Mouse (Mus musculus) CH12.LX (cell line): ENCODE measurements around the gene Myl12a. TPM values are rescaled to one million over a fixed set of nuclear protein-coding genes. Genes with fewer than 3 reads are reported as not detected.

ENCODE experiments used
- DNase-seq: peaks from one replicate; pipeline ENCODE4 v3.0.0-alpha.2; 2013; ENCODE audit errors: extremely low read depth
- H3K27ac ChIP-seq: 2 replicates; pipeline ENCODE4 v1.5.1; 2012; ENCODE audit warnings: low read depth, mild to moderate bottlenecking, control low read depth, moderate library complexity; ENCODE audit not compliant: insufficient read depth
- H3K27me3 ChIP-seq: replicated peaks from 2 replicates; pipeline ENCODE3; 2012; ENCODE audit warnings: inconsistent platforms
- H3K36me3 ChIP-seq, 2 experiments: replicated peaks in 1 of 2; 2 replicates each; pipeline versions ENCODE3 to v1.6.1; 2012; ENCODE audit warnings: inconsistent platforms in 1 of 2, low read length in 1 of 2, mild to moderate bottlenecking in 1 of 2, mixed read lengths in 1 of 2, moderate library complexity in 1 of 2; ENCODE audit not compliant: control insufficient read depth in 1 of 2, insufficient read depth in 1 of 2
- H3K4me1 ChIP-seq, 2 experiments: 2 replicates each; pipeline ENCODE4 v1.6.1; 2012; ENCODE audit warnings: inconsistent platforms in 1 of 2, moderate library complexity in 1 of 2; ENCODE audit not compliant: insufficient read depth in 2 of 2, control insufficient read depth in 1 of 2
- H3K4me2 ChIP-seq: 2 replicates; pipeline ENCODE4 v1.6.1; 2012; ENCODE audit warnings: low read depth, mild to moderate bottlenecking, control low read depth; ENCODE audit not compliant: poor library complexity, insufficient read depth, severe bottlenecking
- H3K4me3 ChIP-seq, 3 experiments: fragments of 150-350 bp in 1 of 3; sonication (generic) in 1 of 3; replicated peaks in 1 of 3; 2 replicates each; pipeline versions ENCODE3 to v1.5.1; 2011 to 2012; ENCODE audit warnings: low read depth in 2 of 3, low read length in 2 of 3, mild to moderate bottlenecking in 2 of 3, moderate library complexity in 2 of 3, control low read depth in 1 of 3, improper control_type of control experiment in 1 of 3, inconsistent platforms in 1 of 3, mixed read lengths in 1 of 3; ENCODE audit not compliant: poor library complexity in 1 of 3
- H3K79me2 ChIP-seq: replicated peaks from 2 replicates; pipeline ENCODE4 v1.6.1; 2012; ENCODE audit warnings: mild to moderate bottlenecking, moderate library complexity; ENCODE audit not compliant: control insufficient read depth, poor library complexity, insufficient read depth, severe bottlenecking; ENCODE audit errors: extremely low read depth
- H3K9ac ChIP-seq: 2 replicates; pipeline ENCODE4 v1.6.1; 2012; ENCODE audit warnings: low read depth, mild to moderate bottlenecking, control low read depth, moderate library complexity; ENCODE audit not compliant: insufficient read depth
- H3K9me3 ChIP-seq: replicated peaks from 2 replicates; pipeline ENCODE3; 2012; ENCODE audit warnings: low read length, inconsistent platforms, mixed read lengths
- BHLHE40 ChIP-seq: IDR thresholded peaks from 2 replicates; pipeline ENCODE4 v1.6.1; 2011; ENCODE audit warnings: mild to moderate bottlenecking, low read depth, low read length, improper control_type of control experiment
- CHD1 ChIP-seq: IDR thresholded peaks from 2 replicates; pipeline ENCODE4 v1.6.1; 2012; ENCODE audit warnings: low read depth, low read length, improper control_type of control experiment, inconsistent platforms
- CHD2 ChIP-seq: IDR thresholded peaks from 2 replicates; pipeline ENCODE4 v1.6.1; 2011; ENCODE audit warnings: low read length, improper control_type of control experiment
- ETS1 ChIP-seq: conservative IDR thresholded peaks from 2 replicates; pipeline ENCODE4 v1.6.1; 2012; ENCODE audit warnings: low read depth, mild to moderate bottlenecking, inconsistent platforms, low read length, improper control_type of control experiment, moderate library complexity
- GABPA ChIP-seq: IDR thresholded peaks from 2 replicates; pipeline ENCODE4 v1.6.1; 2012; ENCODE audit warnings: low read depth, low read length, improper control_type of control experiment, inconsistent platforms; ENCODE audit not compliant: insufficient replicate concordance
- IRF4 ChIP-seq: IDR thresholded peaks from 2 replicates; pipeline ENCODE4 v1.6.1; 2014; ENCODE audit warnings: low read depth, mild to moderate bottlenecking, inconsistent platforms, low read length, improper control_type of control experiment
- JUN ChIP-seq: IDR thresholded peaks from 2 replicates; pipeline ENCODE4 v1.6.1; 2011; ENCODE audit warnings: low read depth, mild to moderate bottlenecking, low read length, improper control_type of control experiment, moderate library complexity; ENCODE audit not compliant: insufficient read depth
- JUND ChIP-seq: conservative IDR thresholded peaks from 2 replicates; pipeline ENCODE4 v1.6.1; 2011; ENCODE audit warnings: low read depth, low read length, improper control_type of control experiment
- MAFK ChIP-seq: IDR thresholded peaks from 2 replicates; pipeline ENCODE4 v1.6.1; 2011; ENCODE audit warnings: low read length, improper control_type of control experiment; ENCODE audit not compliant: insufficient replicate concordance
- MAX ChIP-seq: IDR thresholded peaks from 2 replicates; pipeline ENCODE4 v1.6.1; 2011; ENCODE audit warnings: low read length, improper control_type of control experiment
- MXI1 ChIP-seq: IDR thresholded peaks from 2 replicates; pipeline ENCODE4 v1.6.1; 2011; ENCODE audit warnings: mild to moderate bottlenecking, low read depth, low read length, improper control_type of control experiment
- POLR2AphosphoS2 ChIP-seq: IDR thresholded peaks from 2 replicates; pipeline ENCODE4 v1.6.1; 2011; ENCODE audit warnings: low read depth, low read length, improper control_type of control experiment
- SIN3A ChIP-seq: IDR thresholded peaks from 2 replicates; pipeline ENCODE4 v1.6.1; 2012; ENCODE audit warnings: low read length, improper control_type of control experiment, inconsistent platforms
- ZMIZ1 ChIP-seq: IDR thresholded peaks from 2 replicates; pipeline ENCODE4 v1.6.1; 2012; ENCODE audit warnings: low read depth, mild to moderate bottlenecking, inconsistent platforms, low read length, improper control_type of control experiment
- dilution Hi-C: fragments of 300-500 bp; cut with MboI; formaldehyde crosslinking; loops from 2 replicates; pipeline ENCODE4 v1.14.3; 2020; ENCODE audit warnings: low sequenced_read_pairs; ENCODE audit not compliant: extremely low pct_unique_long_range_greater_than_20kb, extremely low pct_ligation_motif_present
- in situ Hi-C: fragments of 300-500 bp; cut with MboI; formaldehyde crosslinking; loops from 3 replicates; pipeline ENCODE4 v1.14.3; 2019; ENCODE audit warnings: low sequenced_read_pairs, low pct_ligation_motif_present, low pct_unique_long_range_greater_than_20kb, mixed read lengths
- polyA plus RNA-seq: library from polyadenylated mRNA; unstranded; fragments of >175 nt; gene quantifications from 2 replicates; pipeline ENCODE4 v1.2.1, GENCODE M21; 2012; ENCODE audit warnings: low read depth; ENCODE audit not compliant: insufficient read length
- total RNA-seq, 2 experiments: library from RNA; depleted of rRNA; stranded (reverse); fragments of 300-350 nt in 1 of 2; fragments of >200 nt in 1 of 2; gene quantifications; 2 replicates each; pipeline ENCODE4 v1.2.3; 2012 to 2014

Myl12a gene
- total and polyA plus RNA-seq, 3 experiments = 163 to 285 (median 246) TPM

DNA sequence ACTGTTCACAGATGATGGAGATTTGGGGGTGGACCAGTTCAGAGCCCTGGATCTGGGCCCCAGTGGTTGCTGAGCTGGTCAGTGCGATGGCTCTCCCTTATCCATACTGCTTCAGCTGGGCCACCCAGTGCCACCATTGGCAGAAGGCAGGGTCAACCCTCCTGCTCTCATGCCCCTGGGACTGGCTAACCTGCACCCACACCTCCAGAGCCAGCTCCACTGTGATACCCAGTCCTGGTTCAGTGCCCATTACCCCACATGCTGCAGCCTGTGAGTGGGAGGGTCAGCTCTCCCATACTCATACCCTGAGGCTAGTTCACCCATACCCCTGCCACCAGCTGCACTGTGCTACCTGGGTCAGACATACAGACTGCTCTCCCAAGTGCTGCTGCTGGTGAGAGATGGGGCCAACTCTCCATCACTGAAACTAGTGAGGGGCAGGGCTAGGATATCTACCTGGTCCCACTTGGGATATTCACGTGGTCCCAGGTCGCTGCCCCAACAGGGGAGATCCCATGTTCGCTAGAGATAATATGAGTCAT is 14.8 kb upstream of the Myl12a start:
- in situ Hi-C loops = no loop called here
- TF ChIP-seq MAFK (no peak), BHLHE40 (no peak), JUND (no peak), ZMIZ1 (no peak), GABPA (no peak), POLR2AphosphoS2 (no peak), ETS1 (no peak), JUN (no peak), IRF4 (no peak), CHD2 (no peak), MXI1 (no peak), MAX (no peak)
- TF ChIP-seq, all 38 proteins: peak for 0
- H3K9me3 ChIP-seq = no peaks in the 10 kb centered on the region
- no peak overlapping the region for H3K4me2 ChIP-seq
- peaks cover 0 to 13% of the 10 kb centered on the region in 2 experiments; a peak in 2 of 4 replicates for H3K4me1 ChIP-seq
- DNase-seq = no peak
- no peak overlapping the region for H3K4me3 ChIP-seq
- H3K27me3 ChIP-seq = no peaks in the 10 kb centered on the region
- dilution Hi-C loops = no loop called here
- H3K79me2 ChIP-seq = no peaks in the 10 kb centered on the region
- no peak overlapping the region for H3K27ac ChIP-seq
- no peak overlapping the region for H3K9ac ChIP-seq
- no peaks in the 10 kb centered on the region for H3K36me3 ChIP-seq

DNA sequence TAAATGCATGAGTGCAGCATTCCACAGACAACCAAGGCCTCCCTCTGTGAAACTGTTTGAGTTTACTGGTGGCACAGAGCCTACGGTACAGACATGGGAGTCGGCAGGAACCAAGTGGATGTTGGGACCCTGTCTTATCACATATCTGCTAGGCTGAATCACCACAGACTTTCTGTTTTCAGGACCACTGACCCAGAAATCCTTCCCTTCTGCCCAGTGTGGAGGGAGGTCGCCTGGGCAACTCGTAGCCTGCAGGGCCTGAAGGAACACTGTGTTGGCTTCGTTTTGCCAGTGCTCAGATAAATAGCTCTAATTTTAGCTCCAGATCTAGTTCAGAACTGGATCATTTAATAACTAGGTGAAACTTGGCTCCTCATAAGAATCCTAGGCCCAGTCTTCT is 12.2 kb upstream of the Myl12a start:
- Histone ChIP-seq H3K9ac (no peak overlapping the region), H3K4me2 (no peak overlapping the region), H3K9me3 (no peaks in the 10 kb centered on the region), H3K4me1 (peaks cover 0 to 13% of the 10 kb centered on the region in 2 experiments; a peak in 2 of 4 replicates), H3K4me3 (no peak overlapping the region), H3K27me3 (no peaks in the 10 kb centered on the region), H3K79me2 (no peaks in the 10 kb centered on the region), H3K27ac (no peak overlapping the region), H3K36me3 (no peaks in the 10 kb centered on the region)
- dilution Hi-C loops = no loop called here
- in situ Hi-C loops = no loop called here
- TF ChIP-seq SIN3A = no peak
- no peak for DNase-seq

DNA sequence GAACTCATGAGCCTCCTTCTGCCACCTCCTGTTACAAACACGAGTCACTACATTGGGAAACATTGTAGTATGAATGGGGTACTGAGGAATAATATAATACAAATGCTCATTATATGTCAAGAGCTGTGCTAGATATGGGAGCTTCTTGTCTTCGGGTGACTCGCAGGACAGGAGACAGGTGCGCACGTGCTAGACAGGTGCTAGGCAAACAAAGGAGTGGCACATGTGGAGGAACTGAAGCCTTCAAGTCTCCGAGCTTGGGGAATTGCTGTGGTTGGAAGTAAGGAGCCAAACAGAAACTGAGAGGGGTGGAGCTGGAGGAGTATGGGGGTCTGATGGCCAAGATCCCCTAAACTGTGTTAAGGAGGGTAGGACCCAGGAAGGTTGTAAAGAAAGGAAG is 10.4 kb upstream of the Myl12a start:
- Histone ChIP-seq H3K27me3 (no peaks in the 10 kb centered on the region), H3K4me2 (no peak overlapping the region), H3K4me3 (no peak overlapping the region), H3K36me3 (no peaks in the 10 kb centered on the region), H3K9me3 (no peaks in the 10 kb centered on the region), H3K79me2 (no peaks in the 10 kb centered on the region), H3K27ac (no peak overlapping the region), H3K9ac (no peak overlapping the region), H3K4me1 (peaks cover 0 to 12% of the 10 kb centered on the region in 2 experiments; a peak in 2 of 4 replicates)
- in situ Hi-C loops = no loop called here
- TF ChIP-seq CHD1 (no peak), BHLHE40 (peak; percentile 46; the same call in 1 of the 2 replicates)
- dilution Hi-C loops = no loop called here
- DNase-seq = no peak
